Mouse (Mus musculus) E14TG2a.4 (cell line): ENCODE measurements around the gene Atg7.

Source experiments
- CTCF ChIP-seq: conservative IDR thresholded peaks from 2 replicates; pipeline ENCODE4 v1.5.1; 2014; ENCODE audit warnings: low read length
- NANOG ChIP-seq: IDR thresholded peaks from 2 replicates; pipeline ENCODE4 v1.6.1; 2014; ENCODE audit warnings: borderline replicate concordance, low read length, mixed read lengths
- POU5F1 ChIP-seq: IDR thresholded peaks from 2 replicates; pipeline ENCODE4 v1.6.1; 2014; ENCODE audit warnings: low read length, borderline replicate concordance

GRCm38 (mm10) chr6:114846153-114846772 lies 203.4 kb downstream of the Atg7 start:
- TF ChIP-seq CTCF (no peak), NANOG (no peak; the same call in 1 of the 2 replicates), POU5F1 (no peak)
